Mouse (Mus musculus): ENCODE data around the gene Chrng.

- TF ChIP-seq REST (IDR thresholded peaks at IDR 0.05; ENCODE audit: insufficient read depth, insufficient read length) (no peak), POLR2A (IDR thresholded peaks at IDR 0.05; ENCODE audit: insufficient read length, low read depth) (no peak)
These were observed 21.4 kb upstream of the Chrng start, which contains the start of gene Prss56 for GRCm38 (mm10) chr1:87183013-87183412.
